8 mouse cellular contexts compared by ENCODE assay signal in genomic region chr4:100096596-100097181, GRCm38 (mm10). TPM values are rescaled to one million over a fixed set of nuclear protein-coding genes. Genes with fewer than 3 reads are reported as not detected.
DNase-seq lines count a peak whose midpoint lies in the region; ATAC-seq and TF ChIP-seq lines count a peak whose summit lies in the region.

No protein-coding gene starts in this region.

- DNase-seq in left cerebral cortex, postnatal 4 days = peak; percentile 29
- no peak for DNase-seq in left cerebral cortex, adult 11 months (ENCODE audit: low spot score)
- DNase-seq in brain, adult 2 months (ENCODE audit: low read depth, low spot score) = peak; percentile 42
- peak; percentile 29 for DNase-seq in forebrain, postnatal 0 days
- peak; percentile 20 to 30 for DNase-seq in kidney, adult 8-10 months
- DNase-seq in lung, postnatal 10 days = peak; percentile 35
- peak; percentile 49 for DNase-seq in testis, postnatal 10 days (ENCODE audit: low spot score)
- no peak for DNase-seq in layer of hippocampus, adult 9-10 months (ENCODE audit: low spot score)

- no peaks in the 10 kb centered on the region for H3K36me3 ChIP-seq in forebrain, postnatal 0 days (ENCODE audit: insufficient read depth)

- no peak overlapping the region for H3K27ac ChIP-seq in forebrain, postnatal 0 days (ENCODE audit: low read depth, low read length)

- H3K4me2 ChIP-seq in forebrain, postnatal 0 days (ENCODE audit: low read depth) = peak overlapping the region; percentile 98

- 2% methylated on average over 21 of the region's 21 CpGs for WGBS in forebrain, postnatal 0 days

- ATAC-seq in forebrain, postnatal 0 days = no peak

- H3K9me3 ChIP-seq in forebrain, postnatal 0 days (ENCODE audit: low read length) = no peaks in the 10 kb centered on the region

- peak overlapping the region; percentile 46; the same call in 1 of the 2 replicates for H3K9ac ChIP-seq in forebrain, postnatal 0 days

- intact Hi-C loops in left cerebral cortex, postnatal 4 days (cut with DNase I) = loop anchor here (5.0 kb wide), 2 partner anchors 311 to 441 kb away; no protein-coding TSS in a partner anchor

- no peak for TF ChIP-seq CTCF in forebrain, postnatal 0 days (IDR thresholded peaks at IDR 0.05; ENCODE audit: low read depth)

- H3K4me1 ChIP-seq in forebrain, postnatal 0 days (ENCODE audit: insufficient read depth) = no peaks in the 10 kb centered on the region

- peaks cover 13% of the 10 kb centered on the region; the same call in 1 of the 2 replicates for H3K27me3 ChIP-seq in forebrain, postnatal 0 days (ENCODE audit: insufficient read depth, low read length)

- H3K4me3 ChIP-seq in forebrain, postnatal 0 days (ENCODE audit: low read depth, low read length) = peak overlapping the region; percentile 54

RNA-seq across cellular contexts. Expression of gene Ror1, which starts 1.1 kb away (rescaled TPM):
- 1 to 10 TPM; 1.2 to 1.4 TPM for total RNA-seq in left cerebral cortex, postnatal 4 days (2021)
- total RNA-seq in forebrain, postnatal 0 days (2014; rRNA removed) = 1.8 and 2.4 TPM in 2 replicates
- polyA plus RNA-seq in forebrain, postnatal 0 days (2015; fragmentation: Nextera tagmentation; extraction: Ambion mirVana) = 0.80 and 0.93 TPM in 2 replicates

Comparison
In these comparisons a context has a peak if more than half of its experiments do, and no peak if none do; other contexts are left out.
1. DNase-seq: peak in left cerebral cortex, postnatal 4 days (single experiment), brain, adult 2 months (single experiment), forebrain, postnatal 0 days (single experiment), kidney, adult 8-10 months (2 of 2), lung, postnatal 10 days (single experiment) and testis, postnatal 10 days (single experiment); none in left cerebral cortex, adult 11 months (single experiment) and layer of hippocampus, adult 9-10 months (single experiment).